Mouse (Mus musculus): ENCODE measurements around the gene Mybl2. TPM values are rescaled to one million over a fixed set of nuclear protein-coding genes. Genes with fewer than 3 reads are reported as not detected.

Mybl2 gene
- 1 to 10 TPM; 4.0 to 6.6 TPM for total RNA-seq (2023)

DNA sequence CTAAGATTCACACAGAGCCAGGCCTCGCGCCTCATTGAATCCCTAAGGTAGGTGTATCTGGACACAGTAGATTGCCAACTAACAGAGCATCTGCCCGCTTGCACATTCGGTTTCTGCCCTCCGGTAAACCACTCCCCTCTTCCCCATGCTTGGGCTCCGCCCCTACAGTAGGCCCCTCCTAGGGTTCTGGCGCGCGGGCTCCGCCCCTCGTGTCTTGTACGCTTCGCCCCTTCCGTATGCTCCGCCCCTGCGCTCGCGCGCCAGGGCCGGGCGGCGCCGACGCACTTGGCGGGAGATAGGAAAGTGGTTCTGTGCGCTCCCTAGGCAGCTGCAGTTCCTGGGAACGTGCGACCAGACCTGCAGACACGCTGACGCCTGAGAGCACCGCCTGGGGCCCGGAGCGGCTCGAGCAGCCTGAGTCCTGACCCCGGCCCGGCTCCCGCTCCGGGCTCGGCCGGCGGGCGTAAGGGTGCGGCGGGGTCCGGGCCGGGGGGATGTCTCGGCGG, at the start of gene Mybl2:
Mybl2 (plus strand) TSS at position 353 of the 506 bp plus-strand sequence.

DNA sequence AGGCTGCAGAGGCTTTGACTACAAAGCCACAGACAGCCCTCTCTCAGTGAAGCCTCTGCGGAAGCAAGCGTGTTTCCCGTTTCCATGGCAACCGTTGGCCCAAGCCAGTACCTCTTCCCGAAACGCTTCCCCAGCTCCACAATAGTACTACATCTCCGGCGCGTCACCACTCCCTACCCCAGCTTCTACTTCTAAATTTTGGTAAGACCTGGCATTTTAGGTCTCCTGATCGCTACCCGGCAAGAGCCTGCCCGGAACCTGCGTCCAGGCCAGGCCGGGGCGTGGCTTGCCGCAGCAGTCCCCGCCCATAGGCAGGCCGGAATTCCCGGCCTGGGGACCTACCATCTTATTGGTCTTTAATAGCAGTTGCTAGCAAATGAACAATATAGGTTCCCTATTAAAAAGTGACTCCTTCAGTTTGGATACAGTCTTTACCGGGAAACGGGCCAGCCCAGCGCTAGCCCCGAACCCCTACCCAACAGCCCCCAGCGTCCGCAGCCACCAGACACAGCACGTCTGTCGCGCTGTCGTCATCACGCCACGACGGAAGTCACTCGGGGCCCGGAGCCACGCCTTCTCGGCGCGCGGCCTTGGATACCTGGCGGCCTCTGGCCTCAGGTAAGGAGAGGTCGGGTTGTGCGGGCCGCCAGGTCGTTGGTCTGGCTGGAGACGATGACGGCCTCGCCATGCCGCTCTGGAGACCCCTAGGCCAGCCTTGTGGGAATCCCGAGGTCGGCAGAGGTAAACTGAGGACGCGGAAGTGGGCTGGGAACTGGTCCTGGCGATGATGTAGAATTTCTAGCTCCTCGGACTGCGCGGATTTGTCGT, 37.4 kb upstream of the Mybl2 start, which contains the start of gene Ift52:
Ift52 (plus strand) TSS at position 439 of the 828 bp plus-strand sequence.

DNA sequence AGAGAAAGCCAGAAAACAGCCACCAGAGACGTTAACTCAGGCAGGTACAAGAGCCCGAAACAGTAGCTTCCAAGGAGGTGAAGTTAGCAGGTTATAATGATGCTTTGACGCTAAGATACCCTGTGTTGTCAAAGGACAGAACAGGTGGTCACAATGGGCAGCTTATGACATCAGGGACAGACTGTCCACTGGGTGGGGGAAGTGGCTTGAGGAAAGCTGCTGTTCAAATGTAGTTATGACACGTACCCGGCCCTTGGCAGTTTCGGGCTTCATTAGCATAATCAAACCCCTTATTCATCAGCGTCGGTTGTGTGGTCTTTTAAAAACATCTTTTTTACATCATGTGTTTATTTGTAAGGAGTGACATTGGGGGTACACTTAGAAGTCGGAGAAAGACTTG, 33.2 kb downstream of the Mybl2 start, which contains the start of gene Gtsf1l:
Gtsf1l (minus strand) TSS at position 128 of the 400 bp plus-strand sequence.

Other genes starting within 250 kb of the Mybl2 start
- gene Srsf6, start 123.2 kb upstream of the Mybl2 start, total RNA-seq (2023): 100 to 1,000 TPM; 419 to 420 TPM
- gene L3mbtl1, start 111.2 kb upstream of the Mybl2 start, total RNA-seq (2023): under 1 TPM in 1 of 2 experiments, not detected in 1; 0.70 TPM
- gene Sgk2, start 67.4 kb upstream of the Mybl2 start, total RNA-seq (2023): not detected
- gene Ift52, start 37.3 kb upstream of the Mybl2 start, total RNA-seq (2023): 10 to 100 TPM; 26.6 to 28.5 TPM
- gene Gtsf1l, start 33.2 kb downstream of the Mybl2 start, total RNA-seq (2023): not detected
- 1 to 10 TPM; 3.7 to 6.4 TPM for gene Tox2, start 148.4 kb downstream of the Mybl2 start, total RNA-seq (2023)